Mouse (Mus musculus) forebrain, embryonic 10.5 days (tissue): ENCODE data around the gene Pianp. TPM values are rescaled to one million over a fixed set of nuclear protein-coding genes. Genes with fewer than 3 reads are reported as not detected.

Experiments used
- DNase-seq: peaks from one replicate; pipeline ENCODE4 v3.0.0-alpha.2; 2017; ENCODE audit warnings: low spot score; ENCODE audit errors: extremely low spot score
- H3K27ac ChIP-seq: fragments of 300-500 bp; sonication (generic); 2 replicates; pipeline ENCODE4 v1.5.1; 2016; ENCODE audit warnings: mild to moderate bottlenecking
- H3K27me3 ChIP-seq: fragments of 300-500 bp; sonication (generic); 2 replicates; pipeline ENCODE4 v1.6.1; 2016; ENCODE audit warnings: mild to moderate bottlenecking; ENCODE audit not compliant: poor library complexity, severe bottlenecking
- H3K36me3 ChIP-seq: fragments of 300-500 bp; sonication (generic); replicated peaks from 2 replicates; pipeline ENCODE4 v1.6.1; 2016; ENCODE audit warnings: mild to moderate bottlenecking, moderate library complexity
- H3K4me1 ChIP-seq: fragments of 300-500 bp; sonication (generic); 2 replicates; pipeline ENCODE4 v1.6.1; 2016
- H3K4me3 ChIP-seq: fragments of 300-500 bp; sonication (generic); 2 replicates; pipeline ENCODE4 v1.5.1; 2016; ENCODE audit warnings: mild to moderate bottlenecking, moderate library complexity
- H3K9me3 ChIP-seq: fragments of 300-500 bp; sonication (generic); 2 replicates; pipeline ENCODE4 v1.6.1; 2016; ENCODE audit warnings: mild to moderate bottlenecking, moderate library complexity
- WGBS: fragments of 180-500 bp; shearing (Covaris S2); methylation state at CpG from one replicate; pipeline ENCODE4 v1.1.7; 2016; 5-methylcytosine and 5-hydroxymethylcytosine counted together
- polyA plus RNA-seq: library from polyadenylated mRNA; unstranded; fragments of >200 nt; fragmentation: Nextera tagmentation; extraction: Ambion mirVana; gene quantifications from 2 replicates; pipeline ENCODE4 v1.2.1, GENCODE M21; 2016

Pianp gene
- polyA plus RNA-seq: 1.4 and 1.7 TPM in 2 replicates

GRCm38 (mm10) chr6:124996551-124997501, at the start of gene Pianp:
Gene Pianp (plus strand): TSS chr6:124996694.
- Histone ChIP-seq H3K4me3 (peak within 1 kb of the TSS; percentile 74), H3K27ac (peak within 1 kb of the TSS; percentile 83), H3K4me1 (peaks cover 36% of the 10 kb centered on the region), H3K9me3 (no peaks in the 10 kb centered on the region), H3K36me3 (no peaks in the 10 kb centered on the region), H3K27me3 (peaks cover 99% of the 10 kb centered on the region)
- peak; percentile 77 for DNase-seq
- under 1% methylated on average over 78 of the region's 78 CpGs for WGBS

- H3K36me3 ChIP-seq: peaks cover 42% of the 10 kb centered on the region
- 82% methylated on average over 2 of the region's 2 CpGs for WGBS
Observed at GRCm38 (mm10) chr6:124953991-124954715, 42.3 kb upstream of the Pianp start.

GRCm38 (mm10) chr6:124955212-124955611, 41.3 kb upstream of the Pianp start:
- Histone ChIP-seq H3K9me3 (peaks cover 9% of the 10 kb centered on the region; the same call in 1 of the 2 replicates), H3K27ac (no peak overlapping the region), H3K27me3 (no peaks in the 10 kb centered on the region), H3K4me1 (no peaks in the 10 kb centered on the region), H3K36me3 (peaks cover 53% of the 10 kb centered on the region), H3K4me3 (no peak overlapping the region)
- DNase-seq: no peak
- 95% methylated on average over 4 of the region's 4 CpGs for WGBS

More at GRCm38 (mm10) chr6:124953991-124954715, 42.3 kb upstream of the Pianp start:
- no peaks in the 10 kb centered on the region for H3K27me3 ChIP-seq
- no peak overlapping the region for H3K27ac ChIP-seq
- peaks cover 9% of the 10 kb centered on the region; the same call in 1 of the 2 replicates for H3K9me3 ChIP-seq
- no peaks in the 10 kb centered on the region for H3K4me1 ChIP-seq
- no peak overlapping the region for H3K4me3 ChIP-seq
- no peak for DNase-seq

GRCm38 (mm10) chr6:124958127-124958526, 38.4 kb upstream of the Pianp start:
- WGBS: 95% methylated on average over 3 of the region's 3 CpGs
- Histone ChIP-seq H3K9me3 (no peaks in the 10 kb centered on the region), H3K36me3 (peaks cover 80% of the 10 kb centered on the region), H3K27ac (no peak overlapping the region), H3K4me3 (no peak overlapping the region), H3K27me3 (no peaks in the 10 kb centered on the region), H3K4me1 (no peaks in the 10 kb centered on the region)
- no peak for DNase-seq

- Histone ChIP-seq H3K27me3 (no peaks in the 10 kb centered on the region), H3K4me3 (no peak overlapping the region), H3K36me3 (peaks cover 80% of the 10 kb centered on the region), H3K27ac (no peak overlapping the region), H3K9me3 (no peaks in the 10 kb centered on the region), H3K4me1 (peaks cover 9% of the 10 kb centered on the region)
- WGBS: 96% methylated on average over 13 of the region's 13 CpGs
- DNase-seq: no peak
Observed at GRCm38 (mm10) chr6:124959960-124960359, 36.5 kb upstream of the Pianp start.

GRCm38 (mm10) chr6:124961021-124961420, 35.5 kb upstream of the Pianp start:
- H3K4me3 ChIP-seq: no peak overlapping the region
- peaks cover 69% of the 10 kb centered on the region for H3K36me3 ChIP-seq
- no peak overlapping the region for H3K27ac ChIP-seq

GRCm38 (mm10) chr6:124964638-124965037, 31.9 kb upstream of the Pianp start:
- peaks cover 18% of the 10 kb centered on the region for H3K4me1 ChIP-seq
- peak overlapping the region; percentile 87 for H3K4me3 ChIP-seq
- no peaks in the 10 kb centered on the region for H3K27me3 ChIP-seq
- H3K36me3 ChIP-seq: peaks cover 46% of the 10 kb centered on the region
- peaks cover 8% of the 10 kb centered on the region for H3K9me3 ChIP-seq
- DNase-seq: no peak
- H3K27ac ChIP-seq: peak overlapping the region; percentile 97
- WGBS: 46% methylated on average over 16 of the region's 16 CpGs

More at GRCm38 (mm10) chr6:124961021-124961420, 35.5 kb upstream of the Pianp start:
- Histone ChIP-seq H3K27me3 (no peaks in the 10 kb centered on the region), H3K9me3 (no peaks in the 10 kb centered on the region), H3K4me1 (peaks cover 16% of the 10 kb centered on the region)
- DNase-seq: no peak
- WGBS: 94% methylated on average over 12 of the region's 12 CpGs

- under 1% methylated on average over 68 of the region's 68 CpGs for WGBS
Observed at GRCm38 (mm10) chr6:124965088-124965719, 31.3 kb upstream of the Pianp start, which contains the start of gene Cops7a. Gene Cops7a (minus strand): TSS chr6:124965538.

GRCm38 (mm10) chr6:124965747-124966146, 30.7 kb upstream of the Pianp start:
- Histone ChIP-seq H3K4me1 (peaks cover 18% of the 10 kb centered on the region), H3K27me3 (no peaks in the 10 kb centered on the region), H3K9me3 (peaks cover 8% of the 10 kb centered on the region), H3K36me3 (peaks cover 35% of the 10 kb centered on the region), H3K4me3 (peak overlapping the region; percentile 87), H3K27ac (peak overlapping the region; percentile 97)
- DNase-seq: no peak
- 18% methylated on average over 15 of the region's 15 CpGs for WGBS

More at GRCm38 (mm10) chr6:124965088-124965719, 31.3 kb upstream of the Pianp start, which contains the start of gene Cops7a:
- Histone ChIP-seq H3K27me3 (no peaks in the 10 kb centered on the region), H3K36me3 (peaks cover 41% of the 10 kb centered on the region), H3K27ac (peak within 1 kb of the TSS; percentile 97), H3K4me1 (peaks cover 18% of the 10 kb centered on the region), H3K9me3 (peaks cover 8% of the 10 kb centered on the region), H3K4me3 (peak within 1 kb of the TSS; percentile 87)
- DNase-seq: peak; percentile 94

GRCm38 (mm10) chr6:124966466-124967118, 29.9 kb upstream of the Pianp start:
- no peak for DNase-seq
- no peak overlapping the region for H3K27ac ChIP-seq
- no peaks in the 10 kb centered on the region for H3K27me3 ChIP-seq
- H3K4me3 ChIP-seq: peak overlapping the region; percentile 87
- H3K36me3 ChIP-seq: peaks cover 27% of the 10 kb centered on the region
- H3K9me3 ChIP-seq: peaks cover 8% of the 10 kb centered on the region
- 96% methylated on average over 7 of the region's 7 CpGs for WGBS
- H3K4me1 ChIP-seq: peaks cover 18% of the 10 kb centered on the region

- no peak overlapping the region for H3K4me3 ChIP-seq
- peaks cover 18% of the 10 kb centered on the region for H3K4me1 ChIP-seq
- 70% methylated on average over 4 of the region's 4 CpGs for WGBS
- no peak overlapping the region for H3K27ac ChIP-seq
- H3K27me3 ChIP-seq: no peaks in the 10 kb centered on the region
- peaks cover 8% of the 10 kb centered on the region for H3K9me3 ChIP-seq
- H3K36me3 ChIP-seq: peaks cover 15% of the 10 kb centered on the region
- DNase-seq: peak; percentile 24
Observed at GRCm38 (mm10) chr6:124967766-124968165, 28.7 kb upstream of the Pianp start.

GRCm38 (mm10) chr6:124992241-124992640, 4.3 kb upstream of the Pianp start:
- Histone ChIP-seq H3K4me3 (no peak overlapping the region), H3K27me3 (peaks cover 60% of the 10 kb centered on the region), H3K4me1 (peaks cover 21% of the 10 kb centered on the region), H3K27ac (no peak overlapping the region), H3K36me3 (no peaks in the 10 kb centered on the region), H3K9me3 (peaks cover 15% of the 10 kb centered on the region)
- WGBS: 86% methylated on average over 4 of the region's 4 CpGs
- no peak for DNase-seq
